Mouse (Mus musculus): ENCODE results near the gene Yif1b.
"Not testable (repeated sequence)": the region's sequence is repeated elsewhere in the genome, so short reads cannot be mapped to it uniquely, and the experiment has no call there.

The Yif1b gene

GRCm38 (mm10) chr7:29238019-29238967, at the start of gene Yif1b:
TSS of gene Yif1b (plus strand) at chr7:29238329.
- DNase-seq: peak; percentile 97

- DNase-seq: not testable (repeated sequence)
These were observed 43.9 kb upstream of the Yif1b start for GRCm38 (mm10) chr7:29194230-29194629.

- DNase-seq: no peak
These were observed 35.6 kb upstream of the Yif1b start for GRCm38 (mm10) chr7:29202577-29202976.

GRCm38 (mm10) chr7:29211013-29211412, 27.1 kb upstream of the Yif1b start:
- peak; percentile 51 to 57 for DNase-seq

- DNase-seq: peak; percentile 88 to 90
These were observed 26.5 kb upstream of the Yif1b start for GRCm38 (mm10) chr7:29211415-29212198.

GRCm38 (mm10) chr7:29212199-29212765, 25.8 kb upstream of the Yif1b start:
- DNase-seq: peak in 1 of 2 experiments; percentile 16

- not testable (repeated sequence) for DNase-seq
These were observed 25.2 kb upstream of the Yif1b start for GRCm38 (mm10) chr7:29212775-29213560.

- DNase-seq: no peak
These were observed 24.4 kb upstream of the Yif1b start, which contains the start of gene Catsperg1 for GRCm38 (mm10) chr7:29213675-29214082. TSS of gene Catsperg1 (minus strand) at chr7:29214035.

GRCm38 (mm10) chr7:29214236-29214635, 23.9 kb upstream of the Yif1b start:
- DNase-seq: no peak

- no peak for DNase-seq
These were observed 23.3 kb upstream of the Yif1b start for GRCm38 (mm10) chr7:29214846-29215245.

- DNase-seq: no peak
These were observed 13.3 kb upstream of the Yif1b start for GRCm38 (mm10) chr7:29224756-29225394.

- DNase-seq: no peak
These were observed 12.6 kb upstream of the Yif1b start for GRCm38 (mm10) chr7:29225520-29225919.

- no peak for DNase-seq
These were observed 9.9 kb upstream of the Yif1b start for GRCm38 (mm10) chr7:29228202-29228601.

GRCm38 (mm10) chr7:29230560-29230959, 7.6 kb upstream of the Yif1b start:
- DNase-seq: no peak

- DNase-seq: no peak
These were observed 6.6 kb upstream of the Yif1b start for GRCm38 (mm10) chr7:29231517-29231916.

GRCm38 (mm10) chr7:29232247-29233013, 5.7 kb upstream of the Yif1b start, which contains the start of gene Kcnk6:
TSS of gene Kcnk6 (minus strand) at chr7:29232515.
- DNase-seq: peak; percentile 35 to 56

GRCm38 (mm10) chr7:29233745-29234144, 4.4 kb upstream of the Yif1b start:
- no peak for DNase-seq

- no peak for DNase-seq
These were observed 3.5 kb upstream of the Yif1b start for GRCm38 (mm10) chr7:29234661-29235060.

- DNase-seq: no peak
These were observed 1.5 kb upstream of the Yif1b start for GRCm38 (mm10) chr7:29236593-29236992.

- DNase-seq: peak in 1 of 2 experiments; percentile 21
These were observed 533 bp upstream of the Yif1b start for GRCm38 (mm10) chr7:29237596-29237995.

All from spleen, adult 18-20 months (tissue).